In the genomic region with DNA sequence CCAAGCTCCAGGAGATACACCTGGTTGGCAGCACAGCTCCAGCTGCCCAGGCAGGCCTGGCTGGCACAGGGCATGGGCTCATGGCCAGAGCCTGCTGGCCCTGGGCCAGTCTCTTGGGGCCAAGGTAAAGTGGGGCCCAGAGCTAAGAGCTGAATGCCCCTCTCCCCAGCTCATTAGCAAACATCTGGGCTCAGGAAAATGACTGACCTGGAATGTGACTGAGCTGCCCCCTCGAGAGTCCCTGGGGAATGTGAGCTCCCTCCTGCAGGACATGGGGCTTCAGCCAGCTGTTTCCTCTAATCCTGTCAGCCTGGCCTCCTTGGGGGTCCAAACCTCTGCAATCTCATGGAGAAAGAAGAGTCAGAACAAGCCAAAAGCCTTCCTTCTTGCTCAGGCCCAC, we compare ENCODE assay signal across 12 mouse cellular contexts. TPM values are rescaled to one million over a fixed set of nuclear protein-coding genes. Genes with fewer than 3 reads are reported as not detected.
DNase-seq lines count a peak whose midpoint lies in the region; ATAC-seq and TF ChIP-seq lines count a peak whose summit lies in the region.
"Had no signal": no experiment of that assay in that cellular context is flagged by ENCODE, and none has a peak within 500 bp of the region (broad histone marks: within the 10 kb centered on the region; RNA-seq: fewer than 3 reads in every experiment).

No protein-coding gene starts in this region.

- no peak for TF ChIP-seq POLR2A in kidney, adult 2 months (IDR thresholded peaks at IDR 0.05; ENCODE audit: low read depth, low read length)

- WGBS in kidney, embryonic 16.5 days = 20% methylated on average over 1 of the region's 1 CpGs
- 0% methylated on average over 1 of the region's 1 CpGs for WGBS in kidney, adult 2 months

- H3K9ac ChIP-seq in kidney, embryonic 16.5 days (replicated peaks; ENCODE audit: low read length) = no peak overlapping the region

- H3K27me3 ChIP-seq in kidney, embryonic 16.5 days (ENCODE audit: insufficient read depth, low read length) = peaks cover 8% of the 10 kb centered on the region
- no peaks in the 10 kb centered on the region for H3K27me3 ChIP-seq in kidney, adult 2 months (replicated peaks; ENCODE audit: control insufficient read depth, insufficient read depth, low read length)
- H3K27me3 ChIP-seq: Patski had no signal

- H3K36me3 ChIP-seq in kidney, embryonic 16.5 days (ENCODE audit: insufficient read depth, low read length) = no peaks in the 10 kb centered on the region
- no peaks in the 10 kb centered on the region for H3K36me3 ChIP-seq in kidney, adult 2 months (ENCODE audit: control insufficient read depth, insufficient read depth, low read length)

- H3K4me3 ChIP-seq in kidney, embryonic 16.5 days (ENCODE audit: low read length) = no peak overlapping the region
- no peak overlapping the region for H3K4me3 ChIP-seq in kidney, adult 2 months (ENCODE audit: insufficient read depth, low read depth, low read length)

- H3K4me2 ChIP-seq in kidney, embryonic 16.5 days (replicated peaks; ENCODE audit: low read depth, low read length) = no peak overlapping the region

- H3K27ac ChIP-seq in kidney, embryonic 16.5 days (ENCODE audit: low read length) = no peak overlapping the region; the same call in 1 of the 2 replicates
- H3K27ac ChIP-seq in kidney, adult 2 months (ENCODE audit: insufficient read depth, low read depth, low read length) = no peak overlapping the region

- peaks cover 6% of the 10 kb centered on the region for H3K9me3 ChIP-seq in kidney, embryonic 16.5 days (ENCODE audit: low read length)

- peak; percentile 69 for DNase-seq in kidney, adult 11 months
- peak; percentile 84 for DNase-seq in kidney, adult 2 months
- peak; percentile 74 to 85 for DNase-seq in kidney, postnatal 25 days
- peak; percentile 50 for DNase-seq in lung, postnatal 36 days
- DNase-seq in embryo, embryonic 9.5 days (ENCODE audit: extremely low spot score) = no peak
- DNase-seq: heart, adult 18-20 months; thymus, postnatal 4 days had no signal

- no peak for ATAC-seq in kidney, embryonic 16.5 days (ENCODE audit: low FRiP score, low TSS enrichment)
- ATAC-seq in CD4-positive, CD25-positive, alpha-beta regulatory T cell, adult 4 months = no peak
- ATAC-seq in activated CD4-positive, CD25-positive, alpha-beta regulatory T cell, adult 4 months = no peak
- ATAC-seq: Patski had no signal

- H3K4me1 ChIP-seq in kidney, embryonic 16.5 days (ENCODE audit: insufficient read depth, low read length) = peaks cover 27% of the 10 kb centered on the region
- 0 out of 2 replicates have a peak, but pooled peaks cover 3% of the 10 kb centered on the region for H3K4me1 ChIP-seq in kidney, adult 2 months (ENCODE audit: control insufficient read depth, insufficient read depth, low read length)

- TF ChIP-seq CTCF in kidney, adult 2 months (conservative IDR thresholded peaks at IDR 0.05; ENCODE audit: insufficient read depth, insufficient read length, low read depth, low read length) = no peak

RNA-seq across cellular contexts. Expression of a gene that starts 2.6 kb away (rescaled TPM):
- 27.6 and 31.1 TPM in 2 replicates for polyA plus RNA-seq in kidney, embryonic 16.5 days (2015; fragmentation: Nextera tagmentation; extraction: Ambion mirVana)
- polyA plus RNA-seq in kidney, adult 2 months (2012; rRNA removed) = 35.7 and 42.9 TPM in 2 replicates
- under 1 TPM; 0.46 to 0.78 TPM for polyA plus RNA-seq in CD4-positive, CD25-positive, alpha-beta regulatory T cell, adult 4 months (2017; shearing (Covaris generic))
- under 1 TPM in 1 of 2 experiments, not detected in 1; 0.27 TPM for polyA plus RNA-seq in activated CD4-positive, CD25-positive, alpha-beta regulatory T cell, adult 4 months (2017; shearing (Covaris generic))

RNA-seq across cellular contexts. Expression of a gene that starts 20.0 kb away (rescaled TPM):
- 0.12 and 0.15 TPM in 2 replicates for polyA plus RNA-seq in kidney, embryonic 16.5 days (2015; fragmentation: Nextera tagmentation; extraction: Ambion mirVana)
- polyA plus RNA-seq in kidney, adult 2 months (2012; rRNA removed) = not detected in 2 replicates
- not detected for polyA plus RNA-seq in CD4-positive, CD25-positive, alpha-beta regulatory T cell, adult 4 months (2017; shearing (Covaris generic))
- not detected for polyA plus RNA-seq in activated CD4-positive, CD25-positive, alpha-beta regulatory T cell, adult 4 months (2017; shearing (Covaris generic))
- polyA plus RNA-seq: liver, adult 2 months had no signal

RNA-seq across cellular contexts. Expression of a gene that starts 35.5 kb away (rescaled TPM):
- 470 and 478 TPM in 2 replicates for polyA plus RNA-seq in kidney, embryonic 16.5 days (2015; fragmentation: Nextera tagmentation; extraction: Ambion mirVana)
- 100 and 157 TPM in 2 replicates for polyA plus RNA-seq in kidney, adult 2 months (2012; rRNA removed)
- polyA plus RNA-seq in CD4-positive, CD25-positive, alpha-beta regulatory T cell, adult 4 months (2017; shearing (Covaris generic)) = 100 to 1,000 TPM; 277 to 314 TPM
- polyA plus RNA-seq in activated CD4-positive, CD25-positive, alpha-beta regulatory T cell, adult 4 months (2017; shearing (Covaris generic)) = 100 to 1,000 TPM; 358 to 400 TPM

Comparison
In these comparisons a context has a peak if more than half of its experiments do, and no peak if none do; other contexts are left out.
1. RNA of a gene that starts 2.6 kb away (polyA plus RNA-seq): 35.7 to 42.9 TPM in kidney, adult 2 months and 27.6 to 31.1 TPM in kidney, embryonic 16.5 days; 0.46 to 0.78 TPM in CD4-positive, CD25-positive, alpha-beta regulatory T cell, adult 4 months and 0.27 TPM in activated CD4-positive, CD25-positive, alpha-beta regulatory T cell, adult 4 months; every median in the first group is over 10 times any median in the second.